Mouse (Mus musculus): ENCODE data around the gene Rmi1. TPM values are rescaled to one million over a fixed set of nuclear protein-coding genes. Genes with fewer than 3 reads are reported as not detected.
A peak's percentile ranks its signal among the peaks of the same experiment; 100 is the strongest.
"Not testable (repeated sequence)": the region's sequence is repeated elsewhere in the genome, so short reads cannot be mapped to it uniquely, and the experiment has no call there.

The Rmi1 gene
- 15.6 and 16.8 TPM in 2 replicates for polyA plus RNA-seq (2012; rRNA removed)

DNA sequence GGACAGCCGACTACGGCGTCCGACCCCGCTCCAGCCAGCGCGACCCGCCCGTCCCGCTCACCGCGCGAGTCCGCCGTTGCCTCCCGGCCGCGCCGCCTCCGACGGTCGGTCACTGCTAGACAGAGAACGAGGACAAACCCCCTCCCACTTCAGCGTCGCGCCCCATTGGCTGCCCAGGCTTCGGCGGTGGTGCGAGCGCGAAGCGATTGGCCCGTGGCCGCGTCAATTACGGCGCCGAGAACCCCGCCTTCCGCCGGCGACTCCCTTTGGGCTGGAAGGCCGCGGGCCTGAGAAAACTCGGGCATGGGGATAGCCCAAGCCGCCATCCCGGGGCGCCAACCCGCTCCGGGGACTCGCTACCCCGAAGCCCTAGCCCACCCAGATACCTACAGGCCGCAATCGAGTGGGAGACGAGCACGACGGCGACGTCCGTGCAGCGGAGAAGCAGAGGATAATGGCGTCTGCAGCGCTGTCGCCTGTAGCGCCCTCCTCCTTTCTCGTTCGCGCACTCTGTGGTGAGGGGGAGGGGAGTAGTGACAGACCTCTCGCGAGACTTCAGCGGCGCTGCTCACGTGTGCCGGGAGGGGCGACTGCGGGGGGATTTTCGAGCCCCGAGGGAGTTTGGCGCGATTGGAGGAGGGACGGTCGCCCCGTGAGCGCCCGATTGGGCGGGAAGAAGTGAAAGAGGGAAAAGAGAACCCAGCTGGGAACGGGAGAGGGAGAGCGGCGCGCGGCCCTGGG, at the start of gene Rmi1:
Gene Rmi1 (plus strand): TSS at position 246 of the 741 bp plus-strand sequence.
- TF ChIP-seq CTCF (IDR thresholded peaks at IDR 0.05; ENCODE audit: borderline replicate concordance, insufficient read depth, low read depth, low read length) (no peak), POLR2A (IDR thresholded peaks at IDR 0.05; ENCODE audit: borderline replicate concordance, insufficient read depth, low read length) (peak; percentile 97)
- Histone ChIP-seq H3K4me3 (replicated peaks; ENCODE audit: insufficient read depth, low read depth, low read length) (peak within 1 kb of the TSS; percentile 81), H3K27me3 (ENCODE audit: control insufficient read depth, insufficient read depth, low read length) (no peaks in the 10 kb centered on the region), H3K4me1 (ENCODE audit: control insufficient read depth, insufficient read depth, low read length) (no peaks in the 10 kb centered on the region), H3K27ac (ENCODE audit: insufficient read depth, low read length) (peak within 1 kb of the TSS; percentile 98)
- peak; percentile 97 to 100 for DNase-seq
- under 1% methylated on average over 90 of the region's 91 CpGs for WGBS

- H3K4me1 ChIP-seq (ENCODE audit: control insufficient read depth, insufficient read depth, low read length): no peaks in the 10 kb centered on the region
- DNase-seq: no peak
- no peak for TF ChIP-seq POLR2A (IDR thresholded peaks at IDR 0.05; ENCODE audit: borderline replicate concordance, insufficient read depth, low read length)
- TF ChIP-seq CTCF (IDR thresholded peaks at IDR 0.05; ENCODE audit: borderline replicate concordance, insufficient read depth, low read depth, low read length): no peak
- no peak overlapping the region for H3K4me3 ChIP-seq (replicated peaks; ENCODE audit: insufficient read depth, low read depth, low read length)
- H3K27me3 ChIP-seq (ENCODE audit: control insufficient read depth, insufficient read depth, low read length): no peaks in the 10 kb centered on the region
- no peak overlapping the region for H3K27ac ChIP-seq (ENCODE audit: insufficient read depth, low read length)
Measured at GRCm38 (mm10) chr13:58352996-58353395, 49.1 kb upstream of the Rmi1 start.

- Histone ChIP-seq H3K27me3 (ENCODE audit: control insufficient read depth, insufficient read depth, low read length) (no peaks in the 10 kb centered on the region), H3K27ac (ENCODE audit: insufficient read depth, low read length) (no peak within 1 kb of the TSS), H3K4me3 (replicated peaks; ENCODE audit: insufficient read depth, low read depth, low read length) (peak within 1 kb of the TSS; percentile 45), H3K4me1 (ENCODE audit: control insufficient read depth, insufficient read depth, low read length) (no peaks in the 10 kb centered on the region)
- WGBS: under 1% methylated on average over 83 of the region's 85 CpGs
- TF ChIP-seq CTCF (IDR thresholded peaks at IDR 0.05; ENCODE audit: borderline replicate concordance, insufficient read depth, low read depth, low read length) (no peak), POLR2A (IDR thresholded peaks at IDR 0.05; ENCODE audit: borderline replicate concordance, insufficient read depth, low read length) (no peak)
- DNase-seq: peak; percentile 68 to 72
Measured at GRCm38 (mm10) chr13:58358629-58359303, 43.3 kb upstream of the Rmi1 start, which contains the start of gene Kif27. Gene Kif27, minus strand, starts transcription at chr13:58359122.

DNA sequence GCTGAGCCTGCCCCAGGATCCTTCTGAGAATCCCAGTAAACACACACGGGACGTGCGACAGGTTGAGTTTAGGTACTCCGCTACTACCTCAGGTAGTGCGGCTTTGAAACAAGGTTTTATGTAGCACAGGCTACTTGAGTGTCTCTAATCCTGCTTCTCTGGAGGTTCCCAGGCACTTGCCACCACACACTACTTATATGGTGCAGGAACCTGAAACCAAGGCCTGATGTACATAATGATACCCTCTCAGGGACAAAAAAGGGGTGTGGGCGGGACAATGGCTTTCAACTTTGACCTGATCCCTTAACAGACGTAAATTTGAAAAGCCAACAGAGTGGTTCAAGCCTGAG, 42.8 kb upstream of the Rmi1 start:
- WGBS: 15% methylated on average over 7 of the region's 7 CpGs
- H3K27me3 ChIP-seq (ENCODE audit: control insufficient read depth, insufficient read depth, low read length): no peaks in the 10 kb centered on the region
- DNase-seq: no peak
- no peaks in the 10 kb centered on the region for H3K4me1 ChIP-seq (ENCODE audit: control insufficient read depth, insufficient read depth, low read length)
- peak overlapping the region; percentile 45 for H3K4me3 ChIP-seq (replicated peaks; ENCODE audit: insufficient read depth, low read depth, low read length)
- no peak for TF ChIP-seq POLR2A (IDR thresholded peaks at IDR 0.05; ENCODE audit: borderline replicate concordance, insufficient read depth, low read length)
- no peak for TF ChIP-seq CTCF (IDR thresholded peaks at IDR 0.05; ENCODE audit: borderline replicate concordance, insufficient read depth, low read depth, low read length)
- H3K27ac ChIP-seq (ENCODE audit: insufficient read depth, low read length): no peak overlapping the region

- no peaks in the 10 kb centered on the region for H3K27me3 ChIP-seq (ENCODE audit: control insufficient read depth, insufficient read depth, low read length)
- no peak overlapping the region for H3K4me3 ChIP-seq (replicated peaks; ENCODE audit: insufficient read depth, low read depth, low read length)
- no peak for DNase-seq
- TF ChIP-seq POLR2A (IDR thresholded peaks at IDR 0.05; ENCODE audit: borderline replicate concordance, insufficient read depth, low read length) (no peak), CTCF (IDR thresholded peaks at IDR 0.05; ENCODE audit: borderline replicate concordance, insufficient read depth, low read depth, low read length) (no peak)
- no peaks in the 10 kb centered on the region for H3K4me1 ChIP-seq (ENCODE audit: control insufficient read depth, insufficient read depth, low read length)
- WGBS: 78% methylated on average over 8 of the region's 8 CpGs
- H3K27ac ChIP-seq (ENCODE audit: insufficient read depth, low read length): no peak overlapping the region
Measured at GRCm38 (mm10) chr13:58364353-58365175, 37.5 kb upstream of the Rmi1 start.

DNA sequence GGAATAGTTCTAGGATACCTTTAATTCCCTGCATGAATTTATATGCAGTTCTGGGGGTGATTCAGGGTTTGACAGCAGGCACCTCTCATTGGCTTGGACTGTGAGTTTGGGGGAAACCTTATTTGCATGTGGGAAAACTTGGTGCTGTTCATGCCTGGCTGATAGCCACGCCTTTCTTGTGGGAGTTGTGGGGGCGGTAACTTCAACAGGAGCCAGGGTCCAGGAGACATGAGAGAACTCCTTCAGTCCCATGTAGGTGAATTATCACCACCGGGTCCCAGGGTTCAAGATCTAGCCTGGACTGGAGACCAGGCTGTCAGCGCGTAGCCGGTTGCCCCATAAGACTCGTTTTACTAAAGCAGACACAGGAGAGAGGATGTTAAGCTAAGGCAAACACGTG, 36.9 kb upstream of the Rmi1 start:
- WGBS: 82% methylated on average over 8 of the region's 8 CpGs
- H3K4me3 ChIP-seq (replicated peaks; ENCODE audit: insufficient read depth, low read depth, low read length); H3K27me3 ChIP-seq (ENCODE audit: control insufficient read depth, insufficient read depth, low read length); H3K27ac ChIP-seq (ENCODE audit: insufficient read depth, low read length); DNase-seq; H3K4me1 ChIP-seq (ENCODE audit: control insufficient read depth, insufficient read depth, low read length): not testable (repeated sequence)

GRCm38 (mm10) chr13:58366373-58366772, 35.7 kb upstream of the Rmi1 start:
- Histone ChIP-seq H3K27ac (ENCODE audit: insufficient read depth, low read length) (no peak overlapping the region), H3K4me1 (ENCODE audit: control insufficient read depth, insufficient read depth, low read length) (no peaks in the 10 kb centered on the region), H3K27me3 (ENCODE audit: control insufficient read depth, insufficient read depth, low read length) (no peaks in the 10 kb centered on the region), H3K4me3 (replicated peaks; ENCODE audit: insufficient read depth, low read depth, low read length) (no peak overlapping the region)
- 89% methylated on average over 3 of the region's 3 CpGs for WGBS
- DNase-seq: no peak
- TF ChIP-seq POLR2A (IDR thresholded peaks at IDR 0.05; ENCODE audit: borderline replicate concordance, insufficient read depth, low read length) (no peak), CTCF (IDR thresholded peaks at IDR 0.05; ENCODE audit: borderline replicate concordance, insufficient read depth, low read depth, low read length) (no peak)

Measured in cerebellum, adult 2 months (tissue).